Mouse (Mus musculus) T-cell, adult 2 months (primary cell): ENCODE measurements around the gene Ptprd.

Source experiments
- DNase-seq: peaks from one replicate; pipeline ENCODE4 v3.0.0; 2022; ENCODE audit warnings: low spot score

The Ptprd gene

DNA sequence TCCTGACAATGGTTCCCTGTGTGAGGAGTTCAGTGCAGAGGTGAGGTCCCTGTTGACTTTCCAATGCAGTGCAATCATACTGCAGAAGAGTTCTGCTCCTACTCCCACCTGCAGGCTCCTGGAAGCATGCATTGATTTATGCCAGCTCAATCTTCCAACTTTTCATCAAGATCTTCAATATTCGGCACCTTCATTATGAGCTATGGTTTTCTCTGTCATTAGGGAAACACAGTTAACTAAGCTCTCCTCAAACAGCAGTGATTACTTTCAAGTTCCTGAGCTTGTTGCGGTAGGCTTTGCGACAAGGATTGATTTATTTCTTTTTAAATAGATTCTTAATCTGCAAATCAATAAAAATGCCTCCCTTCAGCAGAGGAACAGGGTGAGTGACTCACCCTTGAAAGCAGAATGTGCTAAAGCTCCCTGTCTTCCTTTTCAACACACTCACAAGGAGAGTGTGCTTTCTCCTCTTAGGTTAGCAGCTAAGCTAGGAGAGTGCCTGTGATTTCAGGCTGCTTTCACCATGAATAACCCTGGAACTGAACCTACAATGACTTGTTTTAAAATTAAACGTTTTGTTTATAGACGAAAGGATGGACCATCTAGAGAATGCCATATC, 1298.1 kb downstream of the Ptprd start:
- no peak for DNase-seq

- no peak for DNase-seq
These were observed 1310.1 kb downstream of the Ptprd start for GRCm38 (mm10) chr4:76901692-76902091.

DNA sequence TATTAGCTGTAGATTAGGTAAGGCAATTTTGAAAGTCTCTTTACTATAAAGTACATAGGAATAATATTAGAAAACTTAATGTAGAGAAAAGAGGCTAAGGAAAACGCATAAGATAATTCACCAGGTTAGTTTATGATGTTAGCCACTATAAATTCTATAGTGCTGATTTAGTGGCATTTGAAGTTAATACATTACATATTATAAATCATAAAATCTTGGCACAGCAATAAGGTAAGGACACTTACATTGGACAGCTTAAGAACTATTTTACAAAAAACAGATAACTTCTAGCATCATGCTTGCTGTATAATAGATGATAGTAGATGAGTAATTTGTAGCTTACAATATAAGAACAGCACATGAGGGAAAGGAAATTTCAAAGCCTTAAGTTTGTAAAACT, 1322.1 kb downstream of the Ptprd start:
- no peak for DNase-seq

DNA sequence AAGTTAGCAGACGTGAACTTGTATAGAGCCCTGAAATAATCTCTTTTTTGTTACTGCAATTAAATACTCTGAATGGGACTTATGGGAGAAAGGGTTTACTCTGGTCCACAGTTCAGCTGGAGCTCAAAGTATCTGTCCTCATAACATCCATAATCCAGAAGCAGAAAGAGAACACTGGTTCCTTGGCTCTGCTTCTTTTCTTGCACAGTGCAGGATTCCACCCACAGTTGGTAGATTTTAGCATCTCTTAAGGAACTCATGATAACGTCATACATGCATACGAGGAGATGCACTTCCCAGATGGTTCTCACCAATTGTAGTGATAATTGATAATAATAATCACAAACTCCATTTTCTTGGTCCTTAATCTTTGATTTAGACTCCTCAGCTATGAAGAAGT, 1330.2 kb downstream of the Ptprd start:
- no peak for DNase-seq

GRCm38 (mm10) chr4:76870971-76871370, 1340.8 kb downstream of the Ptprd start:
- DNase-seq = no peak

GRCm38 (mm10) chr4:76865585-76865984, 1346.2 kb downstream of the Ptprd start:
- no peak for DNase-seq

GRCm38 (mm10) chr4:76846265-76846664, 1365.5 kb downstream of the Ptprd start:
- no peak for DNase-seq

GRCm38 (mm10) chr4:76839016-76839415, 1372.7 kb downstream of the Ptprd start:
- DNase-seq = no peak

- no peak for DNase-seq
These were observed 1399.6 kb downstream of the Ptprd start for GRCm38 (mm10) chr4:76812138-76812537.

- DNase-seq = no peak
These were observed 1409.1 kb downstream of the Ptprd start for GRCm38 (mm10) chr4:76802708-76803107.

- DNase-seq = no peak
These were observed 1413.5 kb downstream of the Ptprd start for GRCm38 (mm10) chr4:76798010-76799007.

DNA sequence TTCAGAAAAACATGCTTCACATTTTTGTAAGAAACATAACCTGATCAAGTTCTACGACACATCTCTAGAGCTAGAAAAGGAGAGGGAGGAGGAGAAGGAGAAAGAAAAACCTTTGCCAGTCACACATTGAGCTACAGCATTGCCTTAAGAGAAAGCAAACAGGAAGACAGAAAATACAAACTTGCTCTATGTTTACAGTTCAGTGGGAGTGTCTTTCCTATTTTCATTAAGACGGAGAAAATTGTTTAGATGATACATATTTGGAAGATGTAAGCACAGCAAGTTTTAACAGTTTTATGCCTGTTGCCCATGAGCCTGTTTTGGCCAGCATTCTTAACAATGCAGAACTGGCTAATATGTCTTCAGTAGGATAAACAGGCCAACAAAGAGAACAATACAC, 1426.4 kb downstream of the Ptprd start:
- no peak for DNase-seq

- no peak for DNase-seq
These were observed 1432.1 kb downstream of the Ptprd start for GRCm38 (mm10) chr4:76779558-76780124.

GRCm38 (mm10) chr4:76766918-76767317, 1444.8 kb downstream of the Ptprd start:
- DNase-seq = no peak

- DNase-seq = no peak
These were observed 1445.3 kb downstream of the Ptprd start for GRCm38 (mm10) chr4:76766429-76766828.

DNA sequence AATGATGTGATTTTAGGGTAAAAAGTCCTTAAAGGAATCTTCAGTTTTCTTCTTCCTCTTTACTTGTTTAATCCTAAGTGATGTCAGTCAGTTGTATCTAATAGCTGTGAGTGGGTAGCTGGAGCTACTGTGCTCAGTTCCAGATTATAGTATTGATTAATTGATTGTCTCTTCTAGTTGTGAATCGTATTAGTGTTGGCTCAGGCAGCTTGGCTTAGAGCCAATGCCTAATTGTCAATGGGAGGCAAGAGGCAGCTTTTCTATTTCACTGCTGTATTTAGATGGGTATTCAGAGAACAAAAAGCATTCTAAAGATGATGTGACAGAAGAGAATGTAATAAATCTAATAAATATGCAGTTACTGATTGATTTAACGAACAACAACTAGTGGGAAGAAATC, 1461.1 kb downstream of the Ptprd start:
- DNase-seq = no peak

- DNase-seq = no peak
These were observed 1475.9 kb downstream of the Ptprd start for GRCm38 (mm10) chr4:76735831-76736230.

DNA sequence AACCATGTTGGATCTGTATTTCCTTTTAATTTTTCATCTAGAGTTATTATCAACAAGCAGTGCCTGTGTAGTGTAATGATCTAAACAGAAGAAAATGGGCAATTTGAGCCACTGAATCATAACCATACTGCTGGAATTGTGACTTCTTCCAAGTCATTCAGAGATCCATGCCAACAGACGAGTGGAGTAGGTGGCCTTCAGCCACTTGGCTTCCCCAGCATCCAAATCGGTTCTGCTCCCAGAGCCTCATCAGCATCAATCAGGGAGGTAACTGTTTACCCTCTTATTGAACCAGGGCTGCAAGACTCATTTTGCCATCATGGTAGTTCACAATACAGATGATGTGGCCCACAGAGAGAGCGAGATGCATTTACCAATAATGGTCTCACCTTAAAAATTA, 1536.0 kb downstream of the Ptprd start:
- no peak for DNase-seq

DNA sequence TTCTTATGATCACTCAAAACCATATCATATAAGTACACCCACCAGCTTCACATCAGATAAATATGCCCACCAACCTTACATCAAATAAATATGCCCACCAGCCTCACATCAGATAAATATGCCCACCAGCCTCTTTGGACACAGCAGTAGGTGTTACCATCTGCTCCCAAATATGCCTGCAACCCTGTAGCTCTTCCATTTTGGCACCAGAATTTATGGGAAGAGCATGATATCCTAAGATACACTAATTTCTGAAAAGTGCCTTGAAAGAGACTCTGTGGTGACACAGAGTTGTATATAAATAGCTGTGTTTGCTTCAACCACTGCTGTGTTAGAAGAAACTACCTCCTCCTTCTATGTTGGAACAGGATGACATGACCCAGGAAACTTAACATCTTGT, 1538.5 kb downstream of the Ptprd start:
- DNase-seq = no peak

GRCm38 (mm10) chr4:76672653-76673052, 1539.1 kb downstream of the Ptprd start:
- no peak for DNase-seq

DNA sequence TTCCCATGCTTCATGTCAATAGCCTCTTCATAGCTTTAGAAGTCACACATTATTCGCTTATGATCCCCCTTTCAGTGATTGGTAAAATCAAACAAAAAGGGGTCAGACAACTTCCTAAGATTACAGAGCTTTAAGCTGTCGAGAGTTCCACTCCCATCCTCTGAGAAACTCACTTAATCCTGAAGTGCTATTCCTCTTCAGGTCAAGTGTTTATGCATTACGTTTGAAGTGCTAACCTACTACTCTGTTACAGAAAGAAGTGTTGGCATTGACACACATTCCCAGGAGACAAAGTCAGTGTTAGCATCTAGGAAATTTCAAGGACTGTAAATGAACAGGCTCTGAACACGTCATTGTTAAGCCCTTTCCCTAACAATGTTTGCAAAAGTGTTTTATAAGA, 1550.0 kb downstream of the Ptprd start:
- DNase-seq = no peak

GRCm38 (mm10) chr4:76660146-76660545, 1551.6 kb downstream of the Ptprd start:
- no peak for DNase-seq

DNA sequence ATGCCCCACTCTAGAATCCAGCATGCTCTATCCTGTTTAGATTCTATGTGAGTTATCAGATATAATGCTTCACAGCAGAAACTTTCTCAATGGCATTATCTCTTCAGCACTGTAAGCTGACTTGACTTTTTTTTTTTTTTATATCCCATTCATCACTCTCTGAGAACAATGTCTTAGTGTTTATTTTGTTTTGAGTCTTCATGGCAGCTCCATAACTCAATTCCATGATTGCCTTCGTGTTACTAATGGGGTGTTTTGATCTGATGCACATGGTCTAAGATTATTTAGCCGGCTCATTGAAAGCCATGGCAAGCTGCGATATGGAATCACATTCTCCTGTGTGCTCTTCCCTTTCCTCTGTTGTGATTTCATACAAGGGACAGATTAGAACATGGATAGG, 1555.0 kb downstream of the Ptprd start:
- no peak for DNase-seq
